Mouse (Mus musculus): ENCODE measurements around the gene Apeh. TPM values are rescaled to one million over a fixed set of nuclear protein-coding genes. Genes with fewer than 3 reads are reported as not detected.
A peak's percentile ranks its signal among the peaks of the same experiment; 100 is the strongest.

The Apeh gene
- polyA plus RNA-seq, 1 experiment from 2014 or later, result 51.2 TPM

DNA sequence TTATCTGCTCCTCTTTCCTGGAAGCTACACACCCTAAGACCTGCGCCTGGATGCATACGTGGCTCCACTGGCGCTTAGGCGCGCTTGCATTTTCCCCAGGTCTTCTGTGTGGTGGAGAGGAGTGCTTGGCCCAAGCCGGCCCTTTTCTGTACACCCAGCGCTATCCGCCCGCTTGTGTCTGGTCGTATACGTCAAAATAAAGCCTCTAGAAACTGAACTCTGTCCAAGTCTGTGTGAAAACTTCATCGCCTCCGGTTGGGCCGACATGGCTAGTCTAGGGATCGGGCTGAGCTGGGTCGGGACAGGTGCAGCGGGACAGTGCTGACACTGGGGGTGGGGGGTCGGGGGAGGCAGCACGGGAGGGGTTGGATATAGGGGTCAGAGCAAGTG, 45.8 kb downstream of the Apeh start:
- H3K27me3 ChIP-seq, result no peaks in the 10 kb centered on the region
- no peaks in the 10 kb centered on the region for H3K9me3 ChIP-seq (replicated peaks)
- peak overlapping the region; percentile 26 for H3K9ac ChIP-seq
- H3K4me3 ChIP-seq (replicated peaks), result peak overlapping the region; percentile 84
- H3K4me2 ChIP-seq (replicated peaks), result peak overlapping the region; percentile 83
- peak overlapping the region; percentile 80 for H3K27ac ChIP-seq (replicated peaks)
- ATAC-seq (ENCODE audit: insufficient number of reproducible peaks, low FRiP score, low TSS enrichment, low read depth), result no peak; the same call in 1 of the 2 replicates
- peaks cover 50% of the 10 kb centered on the region for H3K36me3 ChIP-seq
- under 1% methylated on average over 19 of the region's 19 CpGs for WGBS
- peaks cover 36% of the 10 kb centered on the region for H3K4me1 ChIP-seq

- 45% methylated on average over 17 of the region's 17 CpGs for WGBS
Measured at GRCm38 (mm10) chr9:108047601-108048565, 46.5 kb downstream of the Apeh start.

DNA sequence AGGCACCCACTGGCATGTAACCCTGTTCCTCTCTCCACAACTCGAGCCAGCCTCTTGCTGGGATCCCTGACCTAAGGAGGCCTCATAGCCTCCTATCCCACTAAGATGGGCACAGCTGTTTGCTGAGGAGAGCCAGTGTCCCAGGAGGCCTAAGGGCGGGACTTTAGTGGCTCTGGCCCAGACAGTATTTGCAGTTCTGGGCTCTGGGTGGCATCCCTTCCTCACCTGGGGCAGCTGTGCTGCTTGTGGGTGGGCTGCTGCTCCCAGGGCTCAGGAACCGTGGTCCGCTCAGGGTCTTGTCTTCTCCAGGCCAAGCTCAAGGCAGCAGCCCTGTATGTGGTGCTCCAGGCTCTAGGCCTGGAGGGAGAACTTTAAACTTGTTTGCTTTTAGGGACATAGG, 47.8 kb downstream of the Apeh start:
- H3K27ac ChIP-seq (replicated peaks), result no peak overlapping the region
- H3K27me3 ChIP-seq, result no peaks in the 10 kb centered on the region
- H3K4me2 ChIP-seq (replicated peaks), result no peak overlapping the region
- WGBS, result 88% methylated on average over 4 of the region's 4 CpGs
- H3K9me3 ChIP-seq (replicated peaks), result no peaks in the 10 kb centered on the region
- H3K36me3 ChIP-seq, result peaks cover 64% of the 10 kb centered on the region
- peaks cover 23% of the 10 kb centered on the region for H3K4me1 ChIP-seq
- H3K9ac ChIP-seq, result no peak overlapping the region
- no peak for ATAC-seq (ENCODE audit: insufficient number of reproducible peaks, low FRiP score, low TSS enrichment, low read depth)
- H3K4me3 ChIP-seq (replicated peaks), result no peak overlapping the region

More at GRCm38 (mm10) chr9:108047601-108048565, 46.5 kb downstream of the Apeh start:
- peak overlapping the region; percentile 84 for H3K4me3 ChIP-seq (replicated peaks)
- no peaks in the 10 kb centered on the region for H3K9me3 ChIP-seq (replicated peaks)
- ATAC-seq (ENCODE audit: insufficient number of reproducible peaks, low FRiP score, low TSS enrichment, low read depth), result no peak
- H3K36me3 ChIP-seq, result peaks cover 56% of the 10 kb centered on the region
- peaks cover 29% of the 10 kb centered on the region for H3K4me1 ChIP-seq
- peak overlapping the region; percentile 80 for H3K27ac ChIP-seq (replicated peaks)
- peak overlapping the region; percentile 26; the same call in 1 of the 2 replicates for H3K9ac ChIP-seq
- peak overlapping the region; percentile 83 for H3K4me2 ChIP-seq (replicated peaks)
- H3K27me3 ChIP-seq, result no peaks in the 10 kb centered on the region

- no peaks in the 10 kb centered on the region for H3K27me3 ChIP-seq
- WGBS, result 96% methylated on average over 8 of the region's 8 CpGs
- no peak overlapping the region for H3K27ac ChIP-seq (replicated peaks)
- peaks cover 66% of the 10 kb centered on the region for H3K36me3 ChIP-seq
- H3K4me1 ChIP-seq, result peaks cover 17% of the 10 kb centered on the region
- ATAC-seq (ENCODE audit: insufficient number of reproducible peaks, low FRiP score, low TSS enrichment, low read depth), result no peak
- no peak overlapping the region for H3K9ac ChIP-seq
- no peak overlapping the region for H3K4me2 ChIP-seq (replicated peaks)
- no peaks in the 10 kb centered on the region for H3K9me3 ChIP-seq (replicated peaks)
- no peak overlapping the region for H3K4me3 ChIP-seq (replicated peaks)
Measured at GRCm38 (mm10) chr9:108044751-108045492, 49.5 kb downstream of the Apeh start.

Small RNA genes within 50 kb of the gene (microRNA-seq; reads per million reads assigned to microRNA genes)
- gene Gm47303 (ENCODE audit: borderline number of aligned reads), result not detected
- gene Mir7088 (ENCODE audit: borderline number of aligned reads), result not detected

Other genes starting within 250 kb of the Apeh start
- gene Rbm6, start 221.4 kb downstream of the Apeh start, polyA plus RNA-seq (2015; fragmentation: Nextera tagmentation; extraction: Ambion mirVana), result 75.7 and 77.6 TPM in 2 replicates
- gene Mon1a, start 206.5 kb downstream of the Apeh start, polyA plus RNA-seq (2015; fragmentation: Nextera tagmentation; extraction: Ambion mirVana), result 17.2 and 18.2 TPM in 2 replicates
- 7.4 and 7.7 TPM in 2 replicates for gene Mst1r, start 187.7 kb downstream of the Apeh start, polyA plus RNA-seq (2015; fragmentation: Nextera tagmentation; extraction: Ambion mirVana)
- not detected in 2 replicates for gene Actl11, start 166.1 kb downstream of the Apeh start, polyA plus RNA-seq (2015; fragmentation: Nextera tagmentation; extraction: Ambion mirVana)
- 5.9 and 6.0 TPM in 2 replicates for gene Camkv, start 158.9 kb downstream of the Apeh start, polyA plus RNA-seq (2015; fragmentation: Nextera tagmentation; extraction: Ambion mirVana)
- 16.6 and 18.7 TPM in 2 replicates for gene Traip, start 144.5 kb downstream of the Apeh start, polyA plus RNA-seq (2015; fragmentation: Nextera tagmentation; extraction: Ambion mirVana)
- 22.4 and 28.0 TPM in 2 replicates for gene Uba7, start 119.1 kb downstream of the Apeh start, polyA plus RNA-seq (2015; fragmentation: Nextera tagmentation; extraction: Ambion mirVana)
- gene Gm20661, start 111.5 kb downstream of the Apeh start, polyA plus RNA-seq (2015; fragmentation: Nextera tagmentation; extraction: Ambion mirVana), result 6.4 and 6.9 TPM in 2 replicates
- gene Inka1, start 108.7 kb downstream of the Apeh start, polyA plus RNA-seq (2015; fragmentation: Nextera tagmentation; extraction: Ambion mirVana), result 90.4 and 97.1 TPM in 2 replicates
- 9.5 and 12.7 TPM in 2 replicates for gene Cdhr4, start 102.1 kb downstream of the Apeh start, polyA plus RNA-seq (2015; fragmentation: Nextera tagmentation; extraction: Ambion mirVana)
- gene Gm20662, start 98.3 kb downstream of the Apeh start, polyA plus RNA-seq (2015; fragmentation: Nextera tagmentation; extraction: Ambion mirVana), result 0.52 and 0.64 TPM in 2 replicates
- gene Ip6k1, start 92.1 kb downstream of the Apeh start, polyA plus RNA-seq (2015; fragmentation: Nextera tagmentation; extraction: Ambion mirVana), result 67.9 and 68.7 TPM in 2 replicates
- 38.4 and 40.5 TPM in 2 replicates for gene Gmppb, start 45.4 kb downstream of the Apeh start, polyA plus RNA-seq (2015; fragmentation: Nextera tagmentation; extraction: Ambion mirVana)
- 4.0 and 5.0 TPM in 2 replicates for gene Amigo3, start 41.4 kb downstream of the Apeh start, polyA plus RNA-seq (2015; fragmentation: Nextera tagmentation; extraction: Ambion mirVana)
- gene Mst1, start 14.2 kb downstream of the Apeh start, polyA plus RNA-seq (2015; fragmentation: Nextera tagmentation; extraction: Ambion mirVana), result 3.1 and 3.5 TPM in 2 replicates
- gene Rnf123, start 11.3 kb downstream of the Apeh start, polyA plus RNA-seq (2015; fragmentation: Nextera tagmentation; extraction: Ambion mirVana), result 28.7 and 34.9 TPM in 2 replicates
- gene Bsn, start 95.8 kb upstream of the Apeh start, polyA plus RNA-seq (2015; fragmentation: Nextera tagmentation; extraction: Ambion mirVana), result 1.0 and 1.3 TPM in 2 replicates
- 84.0 and 85.9 TPM in 2 replicates for gene Dag1, start 169.4 kb upstream of the Apeh start, polyA plus RNA-seq (2015; fragmentation: Nextera tagmentation; extraction: Ambion mirVana)
- gene Nicn1, start 195.8 kb upstream of the Apeh start, polyA plus RNA-seq (2015; fragmentation: Nextera tagmentation; extraction: Ambion mirVana), result 41.7 and 42.9 TPM in 2 replicates
- 10.8 and 11.2 TPM in 2 replicates for gene Amt, start 202.2 kb upstream of the Apeh start, polyA plus RNA-seq (2015; fragmentation: Nextera tagmentation; extraction: Ambion mirVana)
- gene Rhoa, start 211.5 kb upstream of the Apeh start, polyA plus RNA-seq (2015; fragmentation: Nextera tagmentation; extraction: Ambion mirVana), result 452 and 468 TPM in 2 replicates
- gene Tcta, start 211.6 kb upstream of the Apeh start, polyA plus RNA-seq (2015; fragmentation: Nextera tagmentation; extraction: Ambion mirVana), result 41.3 and 51.6 TPM in 2 replicates
- gene Gpx1, start 244.3 kb upstream of the Apeh start, polyA plus RNA-seq (2015; fragmentation: Nextera tagmentation; extraction: Ambion mirVana), result 713 and 715 TPM in 2 replicates

Measured in embryonic facial prominence, embryonic 15.5 days (tissue).